Mouse (Mus musculus) embryonic fibroblast, embryonic 13.5 days (primary cell): Measurements from ENCODE around the gene Tbx4. TPM values are rescaled to one million over a fixed set of nuclear protein-coding genes. Genes with fewer than 3 reads are reported as not detected.
A peak's percentile ranks its signal among the peaks of the same experiment; 100 is the strongest.

Source experiments
- H3K27ac ChIP-seq: 2 replicates; pipeline ENCODE4 v1.5.1; 2012; ENCODE audit warnings: low read length, control low read depth, inconsistent platforms; ENCODE audit not compliant: insufficient read depth
- H3K4me1 ChIP-seq: 2 replicates; pipeline ENCODE4 v1.6.1; 2011; ENCODE audit warnings: low read length; ENCODE audit not compliant: control insufficient read depth, insufficient read depth
- H3K4me3 ChIP-seq: 2 replicates; pipeline ENCODE4 v1.5.1; 2011; ENCODE audit warnings: mild to moderate bottlenecking, control low read depth, low read length; ENCODE audit not compliant: insufficient read depth
- CTCF ChIP-seq: IDR thresholded peaks from 2 replicates; pipeline ENCODE4 v1.5.1; 2011; ENCODE audit warnings: mild to moderate bottlenecking, control low read depth, low read length, moderate library complexity, borderline replicate concordance; ENCODE audit not compliant: insufficient read depth
- POLR2A ChIP-seq: IDR thresholded peaks from 2 replicates; pipeline ENCODE4 v1.6.1; 2011; ENCODE audit warnings: low read depth, mild to moderate bottlenecking, control low read depth, low read length, moderate library complexity
- polyA plus RNA-seq: library from polyadenylated mRNA; stranded (reverse); fragments of >200 nt; gene quantifications from 2 replicates; pipeline ENCODE4 v1.2.4, GENCODE M21; 2011; ENCODE audit warnings: low read depth; ENCODE audit not compliant: missing spikeins, insufficient read length

The Tbx4 gene
- polyA plus RNA-seq, 1 experiment = 12.0 TPM

GRCm38 (mm10) chr11:85850758-85851157 lies 35.5 kb upstream of the Tbx4 start:
- Histone ChIP-seq H3K4me3 (no peak overlapping the region), H3K27ac (no peak overlapping the region)
- TF ChIP-seq POLR2A (no peak), CTCF (no peak)

GRCm38 (mm10) chr11:85857997-85858698 lies 28.1 kb upstream of the Tbx4 start:
- Histone ChIP-seq H3K27ac (no peak overlapping the region), H3K4me3 (no peak overlapping the region)

More at GRCm38 (mm10) chr11:85850758-85851157, 35.5 kb upstream of the Tbx4 start:
- H3K4me1 ChIP-seq = no peaks in the 10 kb centered on the region

GRCm38 (mm10) chr11:85864363-85864762 lies 21.9 kb upstream of the Tbx4 start:
- peak; percentile 49; the same call in 1 of the 2 replicates for TF ChIP-seq CTCF
- TF ChIP-seq POLR2A = no peak

More at GRCm38 (mm10) chr11:85857997-85858698, 28.1 kb upstream of the Tbx4 start:
- no peaks in the 10 kb centered on the region for H3K4me1 ChIP-seq
- TF ChIP-seq CTCF = no peak
- TF ChIP-seq POLR2A = no peak

GRCm38 (mm10) chr11:85876059-85876788 lies 10.0 kb upstream of the Tbx4 start:
- H3K4me3 ChIP-seq = no peak overlapping the region
- TF ChIP-seq CTCF (no peak), POLR2A (no peak)
- H3K27ac ChIP-seq = no peak overlapping the region
- H3K4me1 ChIP-seq = no peaks in the 10 kb centered on the region

More at GRCm38 (mm10) chr11:85864363-85864762, 21.9 kb upstream of the Tbx4 start:
- no peaks in the 10 kb centered on the region for H3K4me1 ChIP-seq
- no peak overlapping the region for H3K4me3 ChIP-seq
- H3K27ac ChIP-seq = no peak overlapping the region

- H3K27ac ChIP-seq = no peak overlapping the region
- TF ChIP-seq CTCF = no peak
- no peak for TF ChIP-seq POLR2A
- no peak overlapping the region for H3K4me3 ChIP-seq
- no peaks in the 10 kb centered on the region for H3K4me1 ChIP-seq
Observed at GRCm38 (mm10) chr11:85884498-85884897, 1.7 kb upstream of the Tbx4 start.

- TF ChIP-seq CTCF (no peak), POLR2A (no peak)
- Histone ChIP-seq H3K4me1 (no peaks in the 10 kb centered on the region), H3K4me3 (peak overlapping the region; percentile 15), H3K27ac (no peak overlapping the region)
Observed at GRCm38 (mm10) chr11:85886429-85886785, 185 bp downstream of the Tbx4 start.

GRCm38 (mm10) chr11:85887273-85887672 lies 1.1 kb downstream of the Tbx4 start:
- no peaks in the 10 kb centered on the region for H3K4me1 ChIP-seq
- no peak overlapping the region for H3K4me3 ChIP-seq
- TF ChIP-seq POLR2A = no peak
- no peak for TF ChIP-seq CTCF
- no peak overlapping the region for H3K27ac ChIP-seq

- no peaks in the 10 kb centered on the region for H3K4me1 ChIP-seq
- no peak overlapping the region for H3K4me3 ChIP-seq
- H3K27ac ChIP-seq = no peak overlapping the region
- TF ChIP-seq POLR2A (no peak), CTCF (no peak)
Observed at GRCm38 (mm10) chr11:85887801-85888450, 1.7 kb downstream of the Tbx4 start.

GRCm38 (mm10) chr11:85888451-85888961 lies 2.3 kb downstream of the Tbx4 start:
- H3K4me1 ChIP-seq = no peaks in the 10 kb centered on the region
- no peak overlapping the region for H3K4me3 ChIP-seq
- H3K27ac ChIP-seq = no peak overlapping the region
- TF ChIP-seq POLR2A (no peak), CTCF (no peak)
